Mouse (Mus musculus) liver, embryonic 14.5 days (tissue): ENCODE data around the gene Parvb.

Experiments used
- CTCF ChIP-seq: IDR thresholded peaks from 2 replicates; pipeline ENCODE4 v1.5.1; 2016; ENCODE audit warnings: antibody characterized with exemption, low read depth, control low read depth
- EP300 ChIP-seq: IDR thresholded peaks from 2 replicates; pipeline ENCODE4 v1.6.1; 2016; ENCODE audit warnings: antibody characterized with exemption, low read depth

GRCm38 (mm10) chr15:84299662-84300333 is 68.0 kb downstream of the Parvb start:
- TF ChIP-seq CTCF (no peak), EP300 (no peak)
